9 mouse cellular contexts compared by ENCODE assay signal in the genomic region with DNA sequence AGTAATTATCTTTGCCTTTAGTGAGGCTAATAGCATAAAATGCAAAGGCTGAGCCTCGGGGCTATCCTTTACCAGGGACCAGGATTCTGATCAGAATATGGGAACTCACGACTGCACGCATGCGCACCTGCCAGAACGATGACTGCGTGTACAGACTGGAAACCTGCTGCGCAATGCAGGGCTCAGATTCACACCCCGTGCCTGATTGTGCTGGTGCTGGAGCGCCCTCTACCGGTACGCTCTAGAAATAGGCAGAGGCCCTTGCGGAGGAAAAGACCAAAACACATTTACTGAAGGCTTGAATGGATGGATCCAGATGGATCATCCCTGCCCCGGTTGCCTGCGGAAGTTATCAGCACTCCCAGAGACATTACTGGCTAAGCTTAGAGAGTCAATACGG. TPM values are rescaled to one million over a fixed set of nuclear protein-coding genes. Genes with fewer than 3 reads are reported as not detected.
A peak's percentile ranks its signal among the peaks of the same experiment; 100 is the strongest.
DNase-seq lines count a peak whose midpoint lies in the region; ATAC-seq and TF ChIP-seq lines count a peak whose summit lies in the region.
"Had no signal": no experiment of that assay in that cellular context is flagged by ENCODE, and none has a peak within 500 bp of the region (broad histone marks: within the 10 kb centered on the region; RNA-seq: fewer than 3 reads in every experiment).

No protein-coding gene starts in this region.

- H3K4me1 ChIP-seq in embryonic facial prominence, embryonic 13.5 days = peaks cover 10% of the 10 kb centered on the region; the same call in 1 of the 2 replicates
- H3K4me1 ChIP-seq in kidney, embryonic 14.5 days (ENCODE audit: control insufficient read depth, insufficient read depth, low read length) = peaks cover 5% of the 10 kb centered on the region; the same call in 1 of the 2 replicates
- peaks cover 2% of the 10 kb centered on the region; the same call in 1 of the 2 replicates for H3K4me1 ChIP-seq in limb, embryonic 14.5 days (ENCODE audit: control insufficient read depth, insufficient read depth, low read length)

- ATAC-seq in embryonic facial prominence, embryonic 13.5 days (ENCODE audit: insufficient number of reproducible peaks, insufficient read depth, low FRiP score, low TSS enrichment, low read depth) = 0 out of 2 replicates have a peak, but pooled peaks have one; percentile 48
- ATAC-seq in kidney, embryonic 14.5 days (ENCODE audit: low FRiP score, low TSS enrichment) = 0 out of 2 replicates have a peak, but pooled peaks have one; percentile 37
- ATAC-seq in limb, embryonic 14.5 days (ENCODE audit: low FRiP score, low read depth) = peak; percentile 50; the same call in 1 of the 2 replicates
- ATAC-seq: Patski had no signal

- H3K9ac ChIP-seq in embryonic facial prominence, embryonic 13.5 days = peak overlapping the region; percentile 53
- H3K9ac ChIP-seq in kidney, embryonic 14.5 days (ENCODE audit: low read depth, low read length) = no peak overlapping the region
- no peak overlapping the region for H3K9ac ChIP-seq in limb, embryonic 14.5 days (ENCODE audit: low read depth, low read length, severe bottlenecking)

- under 1% methylated on average over 15 of the region's 15 CpGs for WGBS in embryonic facial prominence, embryonic 13.5 days
- under 1% methylated on average over 15 of the region's 15 CpGs for WGBS in kidney, embryonic 14.5 days
- under 1% methylated on average over 15 of the region's 15 CpGs for whole genome bisulfite sequencing in limb, embryonic 14.5 days

- no peak for TF ChIP-seq POLR2A in limb, embryonic 14.5 days (IDR thresholded peaks at IDR 0.05; ENCODE audit: borderline replicate concordance, extremely low read depth, insufficient read depth, insufficient read length)
- no peak for TF ChIP-seq POLR2A in myocyte (IDR thresholded peaks at IDR 0.05; ENCODE audit: insufficient read length, low read depth)

- H3K27me3 ChIP-seq in embryonic facial prominence, embryonic 13.5 days = no peaks in the 10 kb centered on the region
- H3K27me3 ChIP-seq in kidney, embryonic 14.5 days (ENCODE audit: control insufficient read depth, insufficient read depth, low read length) = no peaks in the 10 kb centered on the region
- H3K27me3 ChIP-seq in limb, embryonic 14.5 days (ENCODE audit: control insufficient read depth, insufficient read depth, low read length) = no peaks in the 10 kb centered on the region
- H3K27me3 ChIP-seq in myocyte (ENCODE audit: control insufficient read depth, insufficient read depth, insufficient read length) = no peaks in the 10 kb centered on the region
- H3K27me3 ChIP-seq: Patski had no signal

- H3K9me3 ChIP-seq in embryonic facial prominence, embryonic 13.5 days = no peaks in the 10 kb centered on the region
- no peaks in the 10 kb centered on the region for H3K9me3 ChIP-seq in kidney, embryonic 14.5 days (ENCODE audit: control insufficient read depth, low read length)
- H3K9me3 ChIP-seq in limb, embryonic 14.5 days (ENCODE audit: control insufficient read depth, low read length) = no peaks in the 10 kb centered on the region

- H3K36me3 ChIP-seq in embryonic facial prominence, embryonic 13.5 days = no peaks in the 10 kb centered on the region
- no peaks in the 10 kb centered on the region for H3K36me3 ChIP-seq in kidney, embryonic 14.5 days (ENCODE audit: control insufficient read depth, insufficient read depth, low read length)
- H3K36me3 ChIP-seq in limb, embryonic 14.5 days (ENCODE audit: control insufficient read depth, insufficient read depth, low read length) = no peaks in the 10 kb centered on the region
- no peaks in the 10 kb centered on the region for H3K36me3 ChIP-seq in myocyte (ENCODE audit: control insufficient read depth, insufficient read depth)

- peak overlapping the region; percentile 17; the same call in 1 of the 2 replicates for H3K4me2 ChIP-seq in embryonic facial prominence, embryonic 13.5 days
- H3K4me2 ChIP-seq in kidney, embryonic 14.5 days (replicated peaks; ENCODE audit: low read depth, low read length) = no peak overlapping the region
- no peak overlapping the region for H3K4me2 ChIP-seq in limb, embryonic 14.5 days (replicated peaks; ENCODE audit: low read depth, low read length, severe bottlenecking)
- peak overlapping the region; percentile 55 for H3K4me2 ChIP-seq in myocyte (ENCODE audit: low read depth)

- H3ac ChIP-seq in myocyte (ENCODE audit: control insufficient read depth, insufficient read length) = no peak overlapping the region

- no peak overlapping the region for H3K4me3 ChIP-seq in embryonic facial prominence, embryonic 13.5 days
- no peak overlapping the region for H3K4me3 ChIP-seq in kidney, embryonic 14.5 days (ENCODE audit: low read length)
- H3K4me3 ChIP-seq in limb, embryonic 14.5 days (replicated peaks; ENCODE audit: low read length) = no peak overlapping the region
- no peak overlapping the region for H3K4me3 ChIP-seq in myocyte

- peak; percentile 78 for DNase-seq in 3134 (ENCODE audit: extremely low read depth, insufficient read length, low spot score)
- peak; percentile 92 to 94 for DNase-seq in adrenal gland, postnatal 36 days
- peak; percentile 79 to 86 for DNase-seq in heart, adult 9 months (ENCODE audit: low spot score in 2 of 2)
- DNase-seq in limb, embryonic 14.5 days (ENCODE audit: low spot score) = peak; percentile 95
- peak; percentile 78 to 93 for DNase-seq in spleen, postnatal 4 days (ENCODE audit: low spot score in 2 of 2)

- H3K79me2 ChIP-seq in myocyte (ENCODE audit: control insufficient read depth, insufficient read depth) = peaks cover 7% of the 10 kb centered on the region

- no peak overlapping the region for H3K27ac ChIP-seq in embryonic facial prominence, embryonic 13.5 days
- H3K27ac ChIP-seq in kidney, embryonic 14.5 days (ENCODE audit: low read depth, low read length) = no peak overlapping the region
- H3K27ac ChIP-seq in limb, embryonic 14.5 days (replicated peaks; ENCODE audit: low read depth, low read length) = no peak overlapping the region

TF ChIP-seq in myocyte, 11 proteins besides CTCF, POLR2A, EP300 and RAD21:
- TF ChIP-seq MYOG (IDR thresholded peaks at IDR 0.05; ENCODE audit: control insufficient read depth in 1 of 3, insufficient read depth in 1 of 3, insufficient read length in 2 of 3, low read depth in 2 of 3) = peak in 1 of 3 experiments; percentile 17
- 0 out of 2 replicates have a peak, but pooled peaks have one; percentile 31 for TF ChIP-seq CEBPB (IDR thresholded peaks at IDR 0.05; ENCODE audit: insufficient read depth, poor library complexity, severe bottlenecking)
- TF ChIP-seq MYOD1 (IDR thresholded peaks at IDR 0.05; ENCODE audit: control insufficient read depth in 1 of 3, insufficient read length in 2 of 3, low read depth in 2 of 3) = no peak
- TF ChIP-seq POLR2AphosphoS2 (IDR thresholded peaks at IDR 0.05; ENCODE audit: insufficient read length, low read depth) = no peak

RNA-seq across cellular contexts. Expression of a gene that starts 3.8 kb away (rescaled TPM):
- total RNA-seq in adrenal gland, postnatal 36 days (2021) = 10 to 100 TPM; 11.2 to 15.2 TPM
- polyA plus RNA-seq in embryonic facial prominence, embryonic 13.5 days (2015; fragmentation: Nextera tagmentation; extraction: Ambion mirVana) = 11.7 and 11.8 TPM in 2 replicates
- 13.7 and 14.7 TPM in 2 replicates for polyA plus RNA-seq in kidney, embryonic 14.5 days (2014; fragmentation: Nextera tagmentation; extraction: Ambion mirVana)
- 11.2 and 11.9 TPM in 2 replicates for polyA plus RNA-seq in limb, embryonic 14.5 days (2012; rRNA removed)
- 5.5 and 6.4 TPM in 2 replicates for polyA plus RNA-seq in limb, embryonic 14.5 days (2014; fragmentation: Nextera tagmentation; extraction: Ambion mirVana)
- polyA plus RNA-seq in myocyte (2012; fragmentation: generic; extraction: Trizol) = 25.2 TPM

Comparison
In these comparisons a context has a peak if more than half of its experiments do, and no peak if none do; other contexts are left out.
1. H3K4me2 ChIP-seq: peak in embryonic facial prominence, embryonic 13.5 days (single experiment) and myocyte (single experiment); none in kidney, embryonic 14.5 days (single experiment) and limb, embryonic 14.5 days (single experiment).
2. Peak in every context shown above with its lines, with median percentiles within 50 percentile points of each other: DNase-seq and ATAC-seq.